Mouse (Mus musculus): ENCODE data around the gene Cacna1e. TPM values are rescaled to one million over a fixed set of nuclear protein-coding genes. Genes with fewer than 3 reads are reported as not detected.

The Cacna1e gene
- polyA plus RNA-seq, 1 experiment, result not detected

DNA sequence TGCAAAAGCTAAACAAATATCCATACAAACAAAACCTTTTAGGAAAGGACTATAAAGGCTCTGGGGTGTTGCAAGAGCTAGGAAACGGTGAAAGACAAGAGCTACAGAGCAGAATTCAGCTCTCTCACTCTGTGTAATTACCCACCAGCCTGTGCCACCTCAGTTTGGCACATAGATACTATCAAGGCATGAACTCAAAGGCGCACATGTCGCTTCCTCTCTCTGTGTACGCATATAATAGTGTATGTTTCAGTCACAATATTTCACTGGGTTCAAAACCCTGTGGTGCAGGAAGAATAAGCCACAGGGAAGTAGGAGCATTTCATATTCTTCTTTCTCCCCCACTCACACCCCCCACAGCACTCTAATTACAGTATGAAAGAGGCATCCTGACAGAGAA is 380.3 kb downstream of the Cacna1e start:
- no peak for TF ChIP-seq GATA1 (IDR thresholded peaks at IDR 0.05; ENCODE audit: low read length)
- no peak for TF ChIP-seq TAL1 (IDR thresholded peaks at IDR 0.05; ENCODE audit: low read length)
- no peaks in the 10 kb centered on the region for H3K27me3 ChIP-seq (ENCODE audit: control insufficient read depth)
- no peaks in the 10 kb centered on the region for H3K9me3 ChIP-seq (ENCODE audit: control insufficient read depth, low read length)
- no peaks in the 10 kb centered on the region for H3K4me1 ChIP-seq (ENCODE audit: control insufficient read depth)
- H3K4me3 ChIP-seq (replicated peaks), result no peak overlapping the region
- no peaks in the 10 kb centered on the region for H3K36me3 ChIP-seq (ENCODE audit: control insufficient read depth)

DNA sequence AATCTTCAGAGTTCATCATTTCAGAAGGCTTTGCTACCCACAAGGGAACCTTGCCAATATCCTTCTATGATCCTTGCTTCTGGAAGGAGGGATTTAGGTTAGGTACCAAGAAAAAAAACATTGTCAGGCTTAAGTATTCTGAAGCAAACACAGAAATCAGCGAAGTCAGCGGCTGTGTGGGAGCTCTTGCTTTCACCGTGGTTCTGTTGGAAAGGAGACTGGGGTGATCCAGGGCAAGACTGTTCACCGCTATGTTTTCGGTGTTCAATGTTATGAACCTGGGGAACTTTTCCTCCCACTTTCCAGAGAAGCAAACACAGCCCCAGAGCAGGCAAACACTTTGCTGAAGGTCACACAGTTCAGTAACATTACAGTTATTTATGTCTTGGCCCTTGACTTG is 383.4 kb downstream of the Cacna1e start:
- Histone ChIP-seq H3K36me3 (ENCODE audit: control insufficient read depth) (no peaks in the 10 kb centered on the region), H3K4me3 (replicated peaks) (no peak overlapping the region), H3K9me3 (ENCODE audit: control insufficient read depth, low read length) (no peaks in the 10 kb centered on the region; the same call in 1 of the 2 replicates), H3K4me1 (ENCODE audit: control insufficient read depth) (no peaks in the 10 kb centered on the region), H3K27me3 (ENCODE audit: control insufficient read depth) (no peaks in the 10 kb centered on the region)
- TF ChIP-seq GATA1 (IDR thresholded peaks at IDR 0.05; ENCODE audit: low read length), result no peak
- no peak for TF ChIP-seq TAL1 (IDR thresholded peaks at IDR 0.05; ENCODE audit: low read length)

DNA sequence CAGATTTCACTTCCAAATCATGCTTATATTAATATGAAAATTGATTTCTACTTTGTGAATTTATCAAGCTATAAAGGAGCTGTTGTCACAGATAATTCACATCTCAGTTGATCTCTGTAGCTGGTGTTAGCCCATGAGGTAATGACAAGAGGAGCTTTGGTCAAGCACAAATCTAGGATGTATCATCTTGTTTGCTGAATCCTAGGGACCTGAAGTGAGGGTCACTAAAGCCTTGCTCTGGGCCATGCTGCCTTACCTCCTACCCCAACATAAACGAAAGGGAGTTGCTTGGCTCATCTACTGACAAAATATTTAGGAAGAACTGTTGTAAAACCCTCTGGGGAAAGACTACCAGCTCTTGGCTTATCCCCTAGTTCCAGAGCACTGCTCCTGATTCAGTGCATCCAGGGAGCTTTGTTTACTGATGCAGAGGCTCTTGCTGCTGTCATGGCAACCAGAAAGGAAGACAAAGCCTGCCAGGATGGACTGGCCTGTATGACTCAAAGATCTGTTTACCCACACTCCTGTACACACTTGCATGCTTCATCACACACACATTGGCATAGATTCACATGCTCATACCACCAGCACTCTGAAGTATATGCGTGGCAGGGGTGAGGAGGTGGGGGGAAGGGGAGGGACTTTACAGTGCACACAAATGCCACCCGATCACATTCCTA is 384.0 kb downstream of the Cacna1e start:
- H3K36me3 ChIP-seq (ENCODE audit: control insufficient read depth), result no peaks in the 10 kb centered on the region
- no peak for TF ChIP-seq TAL1 (IDR thresholded peaks at IDR 0.05; ENCODE audit: low read length)
- TF ChIP-seq GATA1 (IDR thresholded peaks at IDR 0.05; ENCODE audit: low read length), result no peak
- H3K9me3 ChIP-seq (ENCODE audit: control insufficient read depth, low read length), result no peaks in the 10 kb centered on the region; the same call in 1 of the 2 replicates
- no peaks in the 10 kb centered on the region for H3K27me3 ChIP-seq (ENCODE audit: control insufficient read depth)
- no peaks in the 10 kb centered on the region for H3K4me1 ChIP-seq (ENCODE audit: control insufficient read depth)
- H3K4me3 ChIP-seq (replicated peaks), result no peak overlapping the region

DNA sequence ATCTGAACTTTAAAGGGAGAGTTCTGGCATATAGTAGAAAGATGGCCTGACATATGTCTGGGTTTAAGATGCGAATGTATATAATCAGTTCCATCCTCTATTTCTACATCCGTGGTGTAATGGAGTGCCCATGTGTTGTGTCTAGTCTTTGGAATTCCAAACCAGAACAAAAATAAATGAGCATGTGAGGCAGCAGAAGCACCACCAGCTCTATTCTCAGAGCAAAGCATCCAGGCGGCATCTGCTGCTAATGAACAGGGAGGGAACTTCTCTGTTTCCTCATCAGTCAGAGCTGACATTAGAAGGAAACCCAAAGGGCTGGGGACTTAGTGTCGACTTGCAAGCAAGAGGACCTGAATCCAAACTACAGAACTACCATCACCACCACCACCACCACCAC is 385.5 kb downstream of the Cacna1e start:
- H3K4me1 ChIP-seq (ENCODE audit: control insufficient read depth), result no peaks in the 10 kb centered on the region
- H3K27me3 ChIP-seq (ENCODE audit: control insufficient read depth), result no peaks in the 10 kb centered on the region
- H3K9me3 ChIP-seq (ENCODE audit: control insufficient read depth, low read length), result no peaks in the 10 kb centered on the region; the same call in 1 of the 2 replicates
- TF ChIP-seq GATA1 (IDR thresholded peaks at IDR 0.05; ENCODE audit: low read length), result no peak
- TF ChIP-seq TAL1 (IDR thresholded peaks at IDR 0.05; ENCODE audit: low read length), result no peak
- H3K4me3 ChIP-seq (replicated peaks), result no peak overlapping the region
- H3K36me3 ChIP-seq (ENCODE audit: control insufficient read depth), result no peaks in the 10 kb centered on the region

DNA sequence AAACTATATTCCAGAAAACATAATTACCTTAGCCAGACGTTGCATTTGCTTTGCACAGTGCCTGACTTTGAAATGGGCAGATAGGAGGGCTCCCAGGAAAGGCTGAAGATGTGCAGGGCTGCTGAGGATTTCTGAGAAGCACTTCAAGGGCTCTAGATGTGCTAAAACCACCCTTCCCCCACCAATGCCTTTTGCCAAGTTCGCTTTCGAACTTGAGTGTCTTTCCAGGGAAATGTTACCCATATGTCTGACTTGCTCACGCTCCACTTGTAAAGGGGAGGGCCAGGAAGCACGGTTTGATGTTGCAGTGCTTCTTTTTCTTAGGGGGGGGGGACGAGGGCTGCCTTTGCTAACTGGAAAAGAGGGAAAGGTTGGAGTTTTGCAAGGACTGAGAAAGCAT is 393.2 kb downstream of the Cacna1e start:
- H3K4me3 ChIP-seq (replicated peaks), result no peak overlapping the region
- H3K36me3 ChIP-seq (ENCODE audit: control insufficient read depth), result no peaks in the 10 kb centered on the region
- H3K4me1 ChIP-seq (ENCODE audit: control insufficient read depth), result no peaks in the 10 kb centered on the region
- TF ChIP-seq GATA1 (IDR thresholded peaks at IDR 0.05; ENCODE audit: low read length) (no peak), TAL1 (IDR thresholded peaks at IDR 0.05; ENCODE audit: low read length) (no peak)
- H3K9me3 ChIP-seq (ENCODE audit: control insufficient read depth, low read length), result no peaks in the 10 kb centered on the region; the same call in 1 of the 2 replicates
- H3K27me3 ChIP-seq (ENCODE audit: control insufficient read depth), result no peaks in the 10 kb centered on the region

DNA sequence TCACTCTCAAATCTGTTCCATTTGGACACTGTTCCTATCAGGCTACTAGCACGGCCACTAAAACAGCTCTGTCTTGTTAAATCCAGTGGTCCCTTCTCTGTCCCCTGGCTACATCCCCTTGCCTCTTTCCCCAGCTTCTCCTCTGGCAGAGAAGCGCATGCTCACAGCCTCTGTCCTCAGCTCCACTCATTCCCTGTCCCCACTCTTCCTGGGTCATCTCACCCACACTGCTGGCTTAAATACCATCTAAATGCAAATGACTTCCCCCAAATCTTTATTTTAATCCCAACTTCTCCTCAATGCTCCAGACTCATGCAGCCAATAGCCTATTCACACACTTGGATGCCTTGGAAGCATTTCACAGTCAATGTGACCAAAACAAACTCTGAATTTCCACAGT is 407.6 kb downstream of the Cacna1e start:
- H3K27me3 ChIP-seq (ENCODE audit: control insufficient read depth), result no peaks in the 10 kb centered on the region; the same call in 1 of the 2 replicates

DNA sequence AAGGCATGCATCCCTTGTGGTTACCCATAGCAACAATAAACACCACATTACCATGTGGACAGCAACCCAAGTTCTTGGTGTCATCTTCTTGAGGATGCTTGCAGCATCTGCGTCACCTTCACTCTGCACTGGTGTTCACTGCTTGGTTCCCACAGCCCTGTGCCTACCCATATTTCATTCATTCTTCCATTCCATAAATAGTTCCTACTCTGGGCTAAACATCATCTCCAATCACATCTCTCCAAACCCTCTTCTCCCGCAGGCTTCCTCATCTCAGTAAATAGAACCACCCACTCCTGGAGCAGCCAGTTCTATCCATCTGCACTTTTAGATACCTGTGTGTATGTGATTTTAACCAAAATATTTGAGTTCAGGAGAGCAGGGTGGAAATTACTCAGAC is 408.6 kb downstream of the Cacna1e start:
- H3K9me3 ChIP-seq (ENCODE audit: control insufficient read depth, low read length), result peaks cover 27% of the 10 kb centered on the region
- no peaks in the 10 kb centered on the region for H3K36me3 ChIP-seq (ENCODE audit: control insufficient read depth)
- H3K4me1 ChIP-seq (ENCODE audit: control insufficient read depth), result no peaks in the 10 kb centered on the region
- no peak for TF ChIP-seq TAL1 (IDR thresholded peaks at IDR 0.05; ENCODE audit: low read length)
- no peaks in the 10 kb centered on the region; the same call in 1 of the 2 replicates for H3K27me3 ChIP-seq (ENCODE audit: control insufficient read depth)
- no peak overlapping the region for H3K4me3 ChIP-seq (replicated peaks)

More for the DNA sequence above, 407.6 kb downstream of the Cacna1e start:
- Histone ChIP-seq H3K36me3 (ENCODE audit: control insufficient read depth) (no peaks in the 10 kb centered on the region), H3K4me3 (replicated peaks) (no peak overlapping the region), H3K4me1 (ENCODE audit: control insufficient read depth) (no peaks in the 10 kb centered on the region), H3K9me3 (ENCODE audit: control insufficient read depth, low read length) (peaks cover 21% of the 10 kb centered on the region)
- TF ChIP-seq GATA1 (IDR thresholded peaks at IDR 0.05; ENCODE audit: low read length), result no peak
- no peak for TF ChIP-seq TAL1 (IDR thresholded peaks at IDR 0.05; ENCODE audit: low read length)

DNA sequence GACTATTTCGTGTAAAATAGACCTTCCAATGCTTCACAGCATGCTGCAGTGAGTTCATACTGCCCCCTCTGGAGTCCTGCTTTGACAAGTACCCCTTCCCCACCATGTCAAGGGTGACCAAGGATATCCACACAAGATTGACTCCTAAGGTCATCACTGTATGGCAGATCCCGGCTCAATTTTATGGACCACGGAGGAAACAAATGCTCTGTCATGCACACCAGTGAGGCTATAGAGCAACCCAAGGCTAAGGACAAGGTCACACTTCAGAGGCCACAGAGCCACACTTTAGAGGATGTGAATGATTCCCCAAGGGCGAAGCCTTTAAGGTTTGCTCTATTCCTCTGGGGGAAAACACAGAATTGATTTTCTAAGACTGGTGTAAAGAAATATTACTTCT is 410.1 kb downstream of the Cacna1e start:
- no peaks in the 10 kb centered on the region; the same call in 1 of the 2 replicates for H3K27me3 ChIP-seq (ENCODE audit: control insufficient read depth)
- H3K4me3 ChIP-seq (replicated peaks), result no peak overlapping the region
- H3K9me3 ChIP-seq (ENCODE audit: control insufficient read depth, low read length), result peaks cover 29% of the 10 kb centered on the region
- no peaks in the 10 kb centered on the region for H3K4me1 ChIP-seq (ENCODE audit: control insufficient read depth)
- no peaks in the 10 kb centered on the region for H3K36me3 ChIP-seq (ENCODE audit: control insufficient read depth)
- no peak for TF ChIP-seq GATA1 (IDR thresholded peaks at IDR 0.05; ENCODE audit: low read length)
- no peak for TF ChIP-seq TAL1 (IDR thresholded peaks at IDR 0.05; ENCODE audit: low read length)

DNA sequence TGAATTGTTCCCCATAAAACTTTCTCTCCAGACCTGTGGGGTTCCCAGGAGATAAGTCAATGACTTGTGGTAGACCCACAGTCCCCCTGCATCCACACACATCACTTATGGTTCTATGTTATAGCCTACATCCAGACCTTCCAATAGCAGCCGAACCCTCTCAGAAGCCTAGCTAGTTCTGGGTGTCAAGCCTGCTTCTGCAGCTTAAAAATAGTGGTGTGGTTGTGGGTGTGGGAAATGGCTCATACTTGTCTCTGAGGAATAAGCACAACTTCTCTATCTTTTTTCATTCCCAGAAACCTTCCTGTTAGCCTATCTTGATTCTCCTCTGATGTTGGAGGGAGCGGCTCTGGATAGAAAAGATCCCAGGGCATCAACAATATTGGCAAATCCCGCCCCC is 417.0 kb downstream of the Cacna1e start:
- Histone ChIP-seq H3K27me3 (ENCODE audit: control insufficient read depth) (no peaks in the 10 kb centered on the region), H3K4me3 (replicated peaks) (no peak overlapping the region), H3K36me3 (ENCODE audit: control insufficient read depth) (no peaks in the 10 kb centered on the region), H3K9me3 (ENCODE audit: control insufficient read depth, low read length) (peaks cover 12% of the 10 kb centered on the region), H3K4me1 (ENCODE audit: control insufficient read depth) (no peaks in the 10 kb centered on the region)
- no peak for TF ChIP-seq TAL1 (IDR thresholded peaks at IDR 0.05; ENCODE audit: low read length)
- no peak for TF ChIP-seq GATA1 (IDR thresholded peaks at IDR 0.05; ENCODE audit: low read length)

DNA sequence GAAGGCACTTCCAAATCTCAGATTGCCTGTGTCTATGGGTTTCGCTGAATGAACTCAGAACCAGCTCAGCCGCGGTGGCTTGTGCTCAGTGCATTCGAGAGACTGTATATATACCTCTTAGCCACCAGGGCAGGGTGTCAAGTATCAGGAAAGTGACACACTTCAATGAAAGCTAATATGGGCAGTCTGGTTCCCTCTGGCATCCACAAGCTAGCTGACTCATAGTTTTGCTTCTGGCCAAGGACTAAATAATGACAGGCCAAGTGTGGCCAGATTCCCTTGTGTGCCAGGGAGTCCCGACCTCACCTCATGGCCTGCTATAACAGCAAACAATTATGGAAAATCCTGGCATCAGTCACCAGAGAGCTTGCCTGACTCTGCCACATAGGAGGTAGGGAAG is 422.8 kb downstream of the Cacna1e start:
- Histone ChIP-seq H3K27me3 (ENCODE audit: control insufficient read depth) (no peaks in the 10 kb centered on the region), H3K36me3 (ENCODE audit: control insufficient read depth) (no peaks in the 10 kb centered on the region), H3K4me1 (ENCODE audit: control insufficient read depth) (no peaks in the 10 kb centered on the region), H3K4me3 (replicated peaks) (no peak overlapping the region), H3K9me3 (ENCODE audit: control insufficient read depth, low read length) (no peaks in the 10 kb centered on the region)
- no peak for TF ChIP-seq GATA1 (IDR thresholded peaks at IDR 0.05; ENCODE audit: low read length)
